Mouse (Mus musculus) left cerebral cortex, postnatal 25 days (tissue): ENCODE data around the gene Ppp4c. TPM values are rescaled to one million over a fixed set of nuclear protein-coding genes. Genes with fewer than 3 reads are reported as not detected.

ENCODE experiments used
- total RNA-seq, 2 experiments: library from RNA; stranded (reverse); gene quantifications; 2 replicates each; pipeline ENCODE4 v1.2.3; 2021

Ppp4c gene
- total RNA-seq, 2 experiments from 2014 or later: 48.1 to 51.3 TPM

Other genes starting within 250 kb of the Ppp4c start
- 100 to 1,000 TPM; 176 to 188 TPM for gene Eif3c, start 226.1 kb downstream of the Ppp4c start, total RNA-seq
- gene Apobr, start 207.6 kb downstream of the Ppp4c start, total RNA-seq: under 1 TPM; 0.39 to 0.53 TPM
- gene Cln3, start 206.7 kb downstream of the Ppp4c start, total RNA-seq: 10 to 100 TPM; 21.3 to 35.1 TPM
- not detected for gene Il27, start 197.6 kb downstream of the Ppp4c start, total RNA-seq
- gene Nupr1, start 161.6 kb downstream of the Ppp4c start, total RNA-seq: 10 to 100 TPM; 15.7 to 22.1 TPM
- 10 to 100 TPM; 31.1 to 35.4 TPM for gene Sgf29, start 143.2 kb downstream of the Ppp4c start, total RNA-seq
- gene Sult1a1, start 116.1 kb downstream of the Ppp4c start, total RNA-seq: 10 to 100 TPM; 11.7 to 19.3 TPM
- 100 to 1,000 TPM in 1 of 2 experiments, 10 to 100 TPM in 1; 92.0 to 102 TPM for gene Bola2, start 97.1 kb downstream of the Ppp4c start, total RNA-seq
- gene Slx1b, start 96.7 kb downstream of the Ppp4c start, total RNA-seq: 10 to 100 TPM; 14.4 to 17.0 TPM
- gene Coro1a, start 84.7 kb downstream of the Ppp4c start, total RNA-seq: 100 to 1,000 TPM; 163 to 167 TPM
- 100 to 1,000 TPM; 148 to 165 TPM for gene Mapk3, start 32.9 kb downstream of the Ppp4c start, total RNA-seq
- 1 to 10 TPM; 1.8 to 2.1 TPM for gene Gdpd3, start 26.2 kb downstream of the Ppp4c start, total RNA-seq
- 100 to 1,000 TPM; 311 to 316 TPM for gene Ypel3, start 15.5 kb downstream of the Ppp4c start, total RNA-seq
- gene Tbx6, start 11.0 kb downstream of the Ppp4c start, total RNA-seq: under 1 TPM in 1 of 2 experiments, not detected in 1; 0.87 TPM
- gene Fam57b, start 5.2 kb upstream of the Ppp4c start, total RNA-seq: 10 to 100 TPM; 84.6 to 91.9 TPM
- not detected for gene 4930451I11Rik, start 39.1 kb upstream of the Ppp4c start, total RNA-seq
- gene Doc2a, start 54.9 kb upstream of the Ppp4c start, total RNA-seq: 10 to 100 TPM; 47.8 to 57.6 TPM
- 10 to 100 TPM; 25.5 to 35.0 TPM for gene Hirip3, start 69.5 kb upstream of the Ppp4c start, total RNA-seq
- gene Ino80e, start 69.9 kb upstream of the Ppp4c start, total RNA-seq: 10 to 100 TPM; 44.9 to 49.9 TPM
- 100 to 1,000 TPM; 149 to 154 TPM for gene Taok2, start 92.2 kb upstream of the Ppp4c start, total RNA-seq
- 10 to 100 TPM; 20.2 to 22.3 TPM for gene Tmem219, start 130.4 kb upstream of the Ppp4c start, total RNA-seq
- gene Kctd13, start 136.4 kb upstream of the Ppp4c start, total RNA-seq: 100 to 1,000 TPM; 139 TPM
- gene Asphd1, start 157.1 kb upstream of the Ppp4c start, total RNA-seq: 10 to 100 TPM; 44.2 to 50.3 TPM
- 100 to 1,000 TPM; 400 to 404 TPM for gene Sez6l2, start 158.1 kb upstream of the Ppp4c start, total RNA-seq
- gene Cdipt, start 183.4 kb upstream of the Ppp4c start, total RNA-seq: 100 to 1,000 TPM; 194 to 197 TPM
- not detected for gene Cdiptos, start 183.6 kb upstream of the Ppp4c start, total RNA-seq
- gene Mvp, start 222.1 kb upstream of the Ppp4c start, total RNA-seq: 1 to 10 TPM; 5.2 to 6.7 TPM
- 1 to 10 TPM in 1 of 2 experiments, under 1 TPM in 1; 0.66 to 2.3 TPM for gene Pagr1b, start 224.0 kb upstream of the Ppp4c start, total RNA-seq
- gene Pagr1a, start 224.9 kb upstream of the Ppp4c start, total RNA-seq: 10 to 100 TPM; 22.5 to 23.9 TPM
- gene Gm42742, start 228.6 kb upstream of the Ppp4c start, total RNA-seq: 10 to 100 TPM; 39.2 to 43.8 TPM
- 100 to 1,000 TPM; 191 to 195 TPM for gene Prrt2, start 228.7 kb upstream of the Ppp4c start, total RNA-seq
- gene Maz, start 234.5 kb upstream of the Ppp4c start, total RNA-seq: 100 to 1,000 TPM; 241 to 243 TPM
- 1 to 10 TPM; 5.0 to 5.7 TPM for gene Kif22, start 250.0 kb upstream of the Ppp4c start, total RNA-seq